Mouse (Mus musculus) frontal cortex, postnatal 10 days (tissue): ENCODE measurements around the gene Ttc3.

Source experiments
- DNase-seq, 2 experiments: peaks; one replicate each; pipeline ENCODE4 v3.0.0; 2022; ENCODE audit warnings: low spot score in 2 of 2, mixed read lengths in 1 of 2

The Ttc3 gene

GRCm38 (mm10) chr16:94358091-94358490 lies 12.3 kb upstream of the Ttc3 start:
- no peak for DNase-seq

GRCm38 (mm10) chr16:94360578-94361350 lies 9.7 kb upstream of the Ttc3 start:
- no peak for DNase-seq

GRCm38 (mm10) chr16:94362174-94362873 lies 8.1 kb upstream of the Ttc3 start:
- DNase-seq = peak; percentile 67 to 79

- DNase-seq = no peak
Observed at GRCm38 (mm10) chr16:94363814-94364213, 6.6 kb upstream of the Ttc3 start.

DNA sequence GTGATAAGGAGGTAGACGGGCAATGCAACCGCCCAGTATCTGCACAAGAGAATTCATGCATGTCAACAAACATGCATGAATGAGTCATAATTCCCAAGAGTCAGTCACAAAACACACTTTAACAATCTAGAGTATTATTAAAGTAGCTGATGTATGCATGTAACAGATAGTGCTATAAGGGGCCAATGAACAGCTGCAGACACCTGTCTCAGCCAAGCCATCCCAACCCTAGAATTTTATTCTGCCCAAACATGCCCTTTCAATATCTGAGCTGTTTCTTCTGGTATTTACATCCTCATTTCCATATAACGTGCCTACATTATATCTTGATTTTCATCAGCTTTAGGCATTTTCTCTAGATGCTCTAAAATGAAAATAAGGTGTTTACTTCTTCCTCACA lies 5.0 kb upstream of the Ttc3 start:
- DNase-seq = no peak

- no peak for DNase-seq
Observed at GRCm38 (mm10) chr16:94369596-94370172, 734 bp upstream of the Ttc3 start.

DNA sequence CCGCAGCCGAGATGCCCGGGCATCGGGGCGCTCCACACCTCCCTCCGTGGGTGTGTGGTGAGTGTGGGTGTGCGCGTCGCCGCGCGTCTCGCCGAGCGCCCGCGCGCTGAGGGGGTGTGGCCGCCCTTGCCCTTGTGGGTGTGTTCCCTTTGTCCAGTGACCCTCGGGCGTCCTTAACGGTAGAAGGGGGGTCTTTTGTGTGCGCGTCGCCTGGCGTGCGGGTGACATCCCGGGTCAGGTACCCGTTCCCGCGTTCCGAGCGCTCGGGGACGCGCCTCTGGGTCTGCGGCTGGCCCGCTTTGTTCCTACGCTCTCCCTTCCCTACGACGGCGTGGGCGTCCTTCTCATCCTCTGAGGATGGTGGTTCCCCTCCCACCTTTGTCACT lies 490 bp downstream of the Ttc3 start:
- DNase-seq = peak; percentile 77 to 78

GRCm38 (mm10) chr16:94371301-94371931 lies 998 bp downstream of the Ttc3 start, which contains the start of gene Pigp:
Gene Pigp (minus strand): TSS chr16:94371842.
- peak in 1 of 2 experiments; percentile 28 for DNase-seq

DNA sequence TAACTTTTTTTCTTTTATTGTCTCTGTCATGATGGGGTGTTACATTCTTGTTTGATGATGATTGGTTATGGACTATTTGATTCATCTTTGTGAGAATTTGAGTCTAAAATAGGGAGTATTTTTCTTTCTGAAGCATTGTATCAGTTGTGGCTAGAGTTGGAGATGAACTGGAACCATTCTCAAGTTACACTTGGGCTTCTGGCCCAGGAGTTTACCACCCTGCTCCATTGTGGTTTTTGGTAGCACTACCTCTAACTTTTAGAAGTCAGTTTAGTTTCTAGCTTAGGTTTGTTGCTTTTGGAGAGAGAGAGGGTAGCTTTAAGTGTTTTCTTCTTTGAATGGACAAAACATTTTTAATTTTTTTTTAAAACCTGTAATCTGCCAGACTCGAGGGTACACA lies 9.0 kb downstream of the Ttc3 start:
- DNase-seq = no peak

DNA sequence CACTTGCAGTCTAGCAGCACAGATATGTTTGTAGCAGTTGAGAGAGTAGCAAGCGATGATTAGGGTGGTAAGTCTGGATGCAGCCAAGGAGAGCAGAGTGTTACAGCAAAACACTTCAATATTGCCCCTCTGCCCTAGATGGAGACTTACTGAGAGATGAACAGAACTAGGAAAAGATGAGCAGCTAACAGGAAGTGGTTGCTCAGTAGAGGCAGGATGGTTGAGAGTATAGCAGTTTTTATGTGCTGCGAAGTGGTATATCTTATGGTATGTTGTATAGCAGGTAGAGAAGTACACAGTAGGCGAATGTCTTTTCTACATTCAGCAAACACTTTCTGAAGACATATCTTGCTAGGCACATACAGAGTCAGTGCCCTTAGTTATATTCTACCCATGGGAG lies 12.9 kb downstream of the Ttc3 start:
- DNase-seq = no peak

GRCm38 (mm10) chr16:94387690-94388089 lies 17.3 kb downstream of the Ttc3 start:
- DNase-seq = no peak

GRCm38 (mm10) chr16:94392299-94392698 lies 21.9 kb downstream of the Ttc3 start:
- no peak for DNase-seq

GRCm38 (mm10) chr16:94395051-94395450 lies 24.6 kb downstream of the Ttc3 start:
- DNase-seq = no peak

- DNase-seq = no peak
Observed at GRCm38 (mm10) chr16:94396641-94397040, 26.2 kb downstream of the Ttc3 start.

GRCm38 (mm10) chr16:94399141-94399540 lies 28.7 kb downstream of the Ttc3 start:
- DNase-seq = no peak

- DNase-seq = no peak
Observed at GRCm38 (mm10) chr16:94401636-94402035, 31.2 kb downstream of the Ttc3 start.

GRCm38 (mm10) chr16:94402185-94402584 lies 31.8 kb downstream of the Ttc3 start:
- no peak for DNase-seq

DNA sequence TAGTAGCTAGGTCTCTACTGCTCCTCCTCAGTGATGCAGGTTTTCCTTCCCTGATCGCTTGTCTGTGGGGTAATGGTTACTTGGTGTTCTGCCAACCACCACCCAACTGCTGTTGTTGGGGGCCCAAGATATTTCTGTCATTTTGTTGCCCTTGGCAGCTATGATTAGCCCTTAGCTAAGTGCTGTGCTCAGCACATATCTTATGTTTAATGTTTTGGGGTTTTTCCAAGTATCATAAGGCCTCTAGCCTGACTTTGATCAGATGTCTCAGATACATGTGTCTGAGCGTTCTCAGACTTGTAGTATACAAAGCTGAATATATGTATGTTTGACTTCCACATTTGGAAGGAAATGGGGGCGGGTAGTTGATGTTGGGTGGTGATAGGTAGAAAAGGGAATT lies 40.9 kb downstream of the Ttc3 start:
- no peak for DNase-seq

GRCm38 (mm10) chr16:94412198-94412597 lies 41.8 kb downstream of the Ttc3 start:
- DNase-seq = no peak

GRCm38 (mm10) chr16:94412760-94413159 lies 42.3 kb downstream of the Ttc3 start:
- DNase-seq = no peak

- no peak for DNase-seq
Observed at GRCm38 (mm10) chr16:94414151-94414550, 43.7 kb downstream of the Ttc3 start.

GRCm38 (mm10) chr16:94420498-94420897 lies 50.1 kb downstream of the Ttc3 start:
- no peak for DNase-seq
